8 mouse cellular contexts compared by ENCODE assay signal in genomic region chr7:43563300-43563699, GRCm38 (mm10). TPM values are rescaled to one million over a fixed set of nuclear protein-coding genes. Genes with fewer than 3 reads are reported as not detected.
DNase-seq lines count a peak whose midpoint lies in the region; ATAC-seq and TF ChIP-seq lines count a peak whose summit lies in the region.

No protein-coding gene starts in this region.

- no peaks in the 10 kb centered on the region for H3K9me3 ChIP-seq in forebrain, embryonic 13.5 days (replicated peaks)
- no peaks in the 10 kb centered on the region for H3K9me3 ChIP-seq in limb, embryonic 13.5 days
- no peaks in the 10 kb centered on the region for H3K9me3 ChIP-seq in neural tube, embryonic 14.5 days (ENCODE audit: control insufficient read depth, low read length)

- H3K36me3 ChIP-seq in forebrain, embryonic 13.5 days (ENCODE audit: poor library complexity, severe bottlenecking) = peaks cover 33% of the 10 kb centered on the region
- H3K36me3 ChIP-seq in limb, embryonic 13.5 days = peaks cover 37% of the 10 kb centered on the region
- peaks cover 21% of the 10 kb centered on the region for H3K36me3 ChIP-seq in neural tube, embryonic 14.5 days (ENCODE audit: control insufficient read depth, insufficient read depth, low read length)

- no peak for ATAC-seq in forebrain, embryonic 13.5 days
- ATAC-seq in limb, embryonic 13.5 days (ENCODE audit: low FRiP score, low read depth) = no peak
- ATAC-seq in neural tube, embryonic 14.5 days (ENCODE audit: low read depth) = no peak

- no peak for DNase-seq in left cerebral cortex, adult 2 months (ENCODE audit: extremely low spot score in 1 of 2, low spot score in 2 of 2)
- no peak for DNase-seq in left cerebral cortex, postnatal 4 days
- DNase-seq in ovary, adult 18-20 months (ENCODE audit: low spot score) = no peak
- DNase-seq in cerebellum, adult 9-10 months = no peak
- DNase-seq in spleen, postnatal 10 days (ENCODE audit: low spot score in 2 of 2) = no peak

- intact Hi-C loops in left cerebral cortex, adult 2 months (cut with DNase I) = no loop called here
- intact Hi-C loops in left cerebral cortex, postnatal 4 days (cut with DNase I) = no loop called here

- H3K9ac ChIP-seq in forebrain, embryonic 13.5 days = peak overlapping the region; percentile 82
- peak overlapping the region; percentile 82 for H3K9ac ChIP-seq in limb, embryonic 13.5 days
- peak overlapping the region; percentile 78 for H3K9ac ChIP-seq in neural tube, embryonic 14.5 days (replicated peaks; ENCODE audit: low read depth, low read length)

- H3K4me2 ChIP-seq in forebrain, embryonic 13.5 days = peak overlapping the region; percentile 82
- peak overlapping the region; percentile 80 for H3K4me2 ChIP-seq in limb, embryonic 13.5 days (replicated peaks)
- peak overlapping the region; percentile 88 for H3K4me2 ChIP-seq in neural tube, embryonic 14.5 days (ENCODE audit: low read depth, low read length)

- no peaks in the 10 kb centered on the region for H3K27me3 ChIP-seq in forebrain, embryonic 13.5 days
- no peaks in the 10 kb centered on the region for H3K27me3 ChIP-seq in limb, embryonic 13.5 days
- no peaks in the 10 kb centered on the region for H3K27me3 ChIP-seq in neural tube, embryonic 14.5 days (ENCODE audit: control insufficient read depth, insufficient read depth, low read length)

- peak overlapping the region; percentile 73 for H3K4me3 ChIP-seq in left cerebral cortex, adult 2 months
- H3K4me3 ChIP-seq in forebrain, embryonic 13.5 days = peak overlapping the region; percentile 70
- H3K4me3 ChIP-seq in limb, embryonic 13.5 days = peak overlapping the region; percentile 80
- peak overlapping the region; percentile 72 for H3K4me3 ChIP-seq in neural tube, embryonic 14.5 days (ENCODE audit: low read depth, low read length)

- TF ChIP-seq CTCF in left cerebral cortex, adult 2 months (IDR thresholded peaks at IDR 0.05) = no peak

- WGBS in forebrain, embryonic 13.5 days = 49% methylated on average over 6 of the region's 6 CpGs
- 63% methylated on average over 6 of the region's 6 CpGs for WGBS in limb, embryonic 13.5 days
- WGBS in neural tube, embryonic 14.5 days = 59% methylated on average over 6 of the region's 6 CpGs

- no peak overlapping the region; the same call in 1 of the 2 replicates for H3K27ac ChIP-seq in left cerebral cortex, adult 2 months
- H3K27ac ChIP-seq in forebrain, embryonic 13.5 days = no peak overlapping the region
- no peak overlapping the region for H3K27ac ChIP-seq in limb, embryonic 13.5 days
- no peak overlapping the region for H3K27ac ChIP-seq in neural tube, embryonic 14.5 days (ENCODE audit: low read depth, low read length)

- H3K4me1 ChIP-seq in forebrain, embryonic 13.5 days = peaks cover 21% of the 10 kb centered on the region
- peaks cover 15% of the 10 kb centered on the region for H3K4me1 ChIP-seq in limb, embryonic 13.5 days
- peaks cover 15% of the 10 kb centered on the region for H3K4me1 ChIP-seq in neural tube, embryonic 14.5 days (ENCODE audit: control insufficient read depth, insufficient read depth, low read length)

RNA-seq across cellular contexts. Expression of gene Zfp658, which starts 1.2 kb away (rescaled TPM):
- 1 to 10 TPM; 5.2 to 5.5 TPM for total RNA-seq in left cerebral cortex, adult 2 months (2021)
- 1 to 10 TPM; 7.5 to 9.7 TPM for total RNA-seq in left cerebral cortex, postnatal 4 days (2021)
- 8.8 and 9.4 TPM in 2 replicates for polyA plus RNA-seq in forebrain, embryonic 13.5 days (2015; fragmentation: Nextera tagmentation; extraction: Ambion mirVana)
- polyA plus RNA-seq in limb, embryonic 13.5 days (2015; fragmentation: Nextera tagmentation; extraction: Ambion mirVana) = 4.8 and 4.9 TPM in 2 replicates
- polyA plus RNA-seq in neural tube, embryonic 14.5 days (2014; fragmentation: Nextera tagmentation; extraction: Ambion mirVana) = 7.8 and 10.7 TPM in 2 replicates

RNA-seq across cellular contexts. Expression of gene Zfp719, which starts 16.1 kb away (rescaled TPM):
- 10 to 100 TPM; 14.5 to 16.2 TPM for total RNA-seq in left cerebral cortex, adult 2 months (2021)
- 10 to 100 TPM; 18.5 to 19.9 TPM for total RNA-seq in left cerebral cortex, postnatal 4 days (2021)
- 13.2 and 16.0 TPM in 2 replicates for polyA plus RNA-seq in forebrain, embryonic 13.5 days (2015; fragmentation: Nextera tagmentation; extraction: Ambion mirVana)
- 14.4 and 15.4 TPM in 2 replicates for polyA plus RNA-seq in limb, embryonic 13.5 days (2015; fragmentation: Nextera tagmentation; extraction: Ambion mirVana)
- polyA plus RNA-seq in neural tube, embryonic 14.5 days (2014; fragmentation: Nextera tagmentation; extraction: Ambion mirVana) = 16.5 and 19.8 TPM in 2 replicates

RNA-seq across cellular contexts. Expression of gene Cd33, which starts 19.1 kb away (rescaled TPM):
- 1 to 10 TPM; 3.7 to 4.7 TPM for total RNA-seq in left cerebral cortex, adult 2 months (2021)
- 1 to 10 TPM; 2.3 to 2.5 TPM for total RNA-seq in left cerebral cortex, postnatal 4 days (2021)
- 0.57 and 1.5 TPM in 2 replicates for polyA plus RNA-seq in forebrain, embryonic 13.5 days (2015; fragmentation: Nextera tagmentation; extraction: Ambion mirVana)
- 1.2 and 1.5 TPM in 2 replicates for polyA plus RNA-seq in limb, embryonic 13.5 days (2015; fragmentation: Nextera tagmentation; extraction: Ambion mirVana)
- polyA plus RNA-seq in neural tube, embryonic 14.5 days (2014; fragmentation: Nextera tagmentation; extraction: Ambion mirVana) = 0.87 and 1.3 TPM in 2 replicates

RNA-seq across cellular contexts. Expression of gene Zfp819, which starts 43.7 kb away (rescaled TPM):
- under 1 TPM; 0.16 to 0.25 TPM for total RNA-seq in left cerebral cortex, adult 2 months (2021)
- total RNA-seq in left cerebral cortex, postnatal 4 days (2021) = under 1 TPM in 1 of 2 experiments, not detected in 1; 0.34 TPM
- polyA plus RNA-seq in forebrain, embryonic 13.5 days (2015; fragmentation: Nextera tagmentation; extraction: Ambion mirVana) = 0.37 and 0.67 TPM in 2 replicates
- polyA plus RNA-seq in limb, embryonic 13.5 days (2015; fragmentation: Nextera tagmentation; extraction: Ambion mirVana) = 0.27 and 0.33 TPM in 2 replicates
- polyA plus RNA-seq in neural tube, embryonic 14.5 days (2014; fragmentation: Nextera tagmentation; extraction: Ambion mirVana) = 0.24 and 0.44 TPM in 2 replicates

RNA-seq across cellular contexts. Expression of gene 4931406B18Rik, which starts 57.6 kb away (rescaled TPM):
- total RNA-seq in left cerebral cortex, adult 2 months (2021) = not detected
- total RNA-seq in left cerebral cortex, postnatal 4 days (2021) = not detected
- not detected in 2 replicates for polyA plus RNA-seq in forebrain, embryonic 13.5 days (2015; fragmentation: Nextera tagmentation; extraction: Ambion mirVana)
- not detected in 2 replicates for polyA plus RNA-seq in limb, embryonic 13.5 days (2015; fragmentation: Nextera tagmentation; extraction: Ambion mirVana)
- 0.05 TPM in 1 of 2 replicates, not detected in the other for polyA plus RNA-seq in neural tube, embryonic 14.5 days (2014; fragmentation: Nextera tagmentation; extraction: Ambion mirVana)
